Comparison of ENCODE assay signal across 7 mouse cellular contexts in genomic region chr6:47771760-47772159, GRCm38 (mm10). TPM values are rescaled to one million over a fixed set of nuclear protein-coding genes. Genes with fewer than 3 reads are reported as not detected.
A peak's percentile ranks its signal among the peaks of the same experiment; 100 is the strongest.
DNase-seq lines count a peak whose midpoint lies in the region; ATAC-seq and TF ChIP-seq lines count a peak whose summit lies in the region.
"Not testable (repeated sequence)": the region's sequence is repeated elsewhere in the genome, so short reads cannot be mapped to it uniquely, and the experiment has no call there.

No protein-coding gene starts in this region.

- ATAC-seq in forebrain, postnatal 0 days; limb, embryonic 14.5 days (ENCODE audit: low FRiP score, low read depth): not testable (repeated sequence)
- peak; percentile 45; the same call in 1 of the 2 replicates for ATAC-seq in hindbrain, embryonic 15.5 days (ENCODE audit: low FRiP score, low read depth)
- peak; percentile 70 for ATAC-seq in megakaryocyte progenitor cell, adult 5-6 weeks (replicated peaks; ENCODE audit: poor library complexity)

- DNase-seq in NIH3T3 (ENCODE audit: low read depth): peak; percentile 74
- DNase-seq in embryo, embryonic 11.5 days (ENCODE audit: low read depth, low spot score): peak; percentile 54
- not testable (repeated sequence) for DNase-seq in forebrain, postnatal 0 days; limb, embryonic 14.5 days (ENCODE audit: low spot score)
- DNase-seq in retina, embryonic 14.5 days (ENCODE audit: low spot score): peak; percentile 78

- WGBS in forebrain, postnatal 0 days: 75% methylated on average over 5 of the region's 19 CpGs
- 57% methylated on average over 8 of the region's 19 CpGs for WGBS in hindbrain, embryonic 15.5 days
- WGBS in limb, embryonic 14.5 days: 55% methylated on average over 7 of the region's 19 CpGs

- H3K9ac ChIP-seq in forebrain, postnatal 0 days; hindbrain, embryonic 15.5 days; limb, embryonic 14.5 days (ENCODE audit: low read depth, low read length, severe bottlenecking): not testable (repeated sequence)

- TF ChIP-seq POLR2A in limb, embryonic 14.5 days (IDR thresholded peaks at IDR 0.05; ENCODE audit: borderline replicate concordance, extremely low read depth, insufficient read depth, insufficient read length): not testable (repeated sequence)

- H3K4me1 ChIP-seq in forebrain, postnatal 0 days (ENCODE audit: insufficient read depth); hindbrain, embryonic 15.5 days (replicated peaks); limb, embryonic 14.5 days (ENCODE audit: control insufficient read depth, insufficient read depth, low read length): not testable (repeated sequence)

- H3K4me3 ChIP-seq in forebrain, postnatal 0 days (ENCODE audit: low read depth, low read length): not testable (repeated sequence)
- peak overlapping the region; percentile 20; the same call in 1 of the 2 replicates for H3K4me3 ChIP-seq in hindbrain, embryonic 15.5 days
- peak overlapping the region; percentile 14; the same call in 1 of the 2 replicates for H3K4me3 ChIP-seq in limb, embryonic 14.5 days (replicated peaks; ENCODE audit: low read length)

- H3K27ac ChIP-seq in forebrain, postnatal 0 days (ENCODE audit: low read depth, low read length); hindbrain, embryonic 15.5 days (replicated peaks); limb, embryonic 14.5 days (replicated peaks; ENCODE audit: low read depth, low read length): not testable (repeated sequence)

- not testable (repeated sequence) for H3K9me3 ChIP-seq in forebrain, postnatal 0 days (ENCODE audit: low read length); hindbrain, embryonic 15.5 days; limb, embryonic 14.5 days (ENCODE audit: control insufficient read depth, low read length)

- peak overlapping the region; percentile 28; the same call in 1 of the 2 replicates for H3K4me2 ChIP-seq in forebrain, postnatal 0 days (ENCODE audit: low read depth)
- peak overlapping the region; percentile 47 for H3K4me2 ChIP-seq in hindbrain, embryonic 15.5 days
- peak overlapping the region; percentile 26; the same call in 1 of the 2 replicates for H3K4me2 ChIP-seq in limb, embryonic 14.5 days (replicated peaks; ENCODE audit: low read depth, low read length, severe bottlenecking)

- not testable (repeated sequence) for TF ChIP-seq CTCF in forebrain, postnatal 0 days (IDR thresholded peaks at IDR 0.05; ENCODE audit: low read depth)

- H3K36me3 ChIP-seq in forebrain, postnatal 0 days (ENCODE audit: insufficient read depth); hindbrain, embryonic 15.5 days; limb, embryonic 14.5 days (ENCODE audit: control insufficient read depth, insufficient read depth, low read length): not testable (repeated sequence)

- H3K27me3 ChIP-seq in forebrain, postnatal 0 days (ENCODE audit: insufficient read depth, low read length); hindbrain, embryonic 15.5 days; limb, embryonic 14.5 days (ENCODE audit: control insufficient read depth, insufficient read depth, low read length): not testable (repeated sequence)

RNA-seq across cellular contexts. Expression of gene Pdia4, which starts 41.5 kb away (rescaled TPM):
- total RNA-seq in forebrain, postnatal 0 days (2014; rRNA removed): 97.7 and 104 TPM in 2 replicates
- 70.5 and 83.7 TPM in 2 replicates for polyA plus RNA-seq in forebrain, postnatal 0 days (2015; fragmentation: Nextera tagmentation; extraction: Ambion mirVana)
- polyA plus RNA-seq in hindbrain, embryonic 15.5 days (2015; fragmentation: Nextera tagmentation; extraction: Ambion mirVana): 150 and 163 TPM in 2 replicates
- 111 and 139 TPM in 2 replicates for polyA plus RNA-seq in limb, embryonic 14.5 days (2012; rRNA removed)
- 243 and 256 TPM in 2 replicates for polyA plus RNA-seq in limb, embryonic 14.5 days (2014; fragmentation: Nextera tagmentation; extraction: Ambion mirVana)
- 158 and 161 TPM in 2 replicates for total RNA-seq in megakaryocyte progenitor cell, adult 5-6 weeks (2015)
- 480 and 490 TPM in 2 replicates for total RNA-seq in megakaryocyte progenitor cell, adult 5-6 weeks (2017)

RNA-seq across cellular contexts. Expression of gene Zfp786, which starts 58.9 kb away (rescaled TPM):
- total RNA-seq in forebrain, postnatal 0 days (2014; rRNA removed): 22.2 and 23.8 TPM in 2 replicates
- polyA plus RNA-seq in forebrain, postnatal 0 days (2015; fragmentation: Nextera tagmentation; extraction: Ambion mirVana): 5.1 and 5.5 TPM in 2 replicates
- polyA plus RNA-seq in hindbrain, embryonic 15.5 days (2015; fragmentation: Nextera tagmentation; extraction: Ambion mirVana): 14.7 and 15.3 TPM in 2 replicates
- 1.8 and 2.0 TPM in 2 replicates for polyA plus RNA-seq in limb, embryonic 14.5 days (2012; rRNA removed)
- polyA plus RNA-seq in limb, embryonic 14.5 days (2014; fragmentation: Nextera tagmentation; extraction: Ambion mirVana): 2.9 and 3.7 TPM in 2 replicates
- total RNA-seq in megakaryocyte progenitor cell, adult 5-6 weeks (2015): 0.81 and 1.5 TPM in 2 replicates
- total RNA-seq in megakaryocyte progenitor cell, adult 5-6 weeks (2017): 2.3 and 2.7 TPM in 2 replicates
